Mouse (Mus musculus) embryo, embryonic 10 days (tissue): Measurements from ENCODE around the gene Synj1.
A peak's percentile ranks its signal among the peaks of the same experiment; 100 is the strongest.

ENCODE experiments used
- DNase-seq: peaks from one replicate; pipeline ENCODE4 v3.0.0-alpha.2; 2015; ENCODE audit warnings: low spot score

Gene Synj1

GRCm38 (mm10) chr16:91011021-91011683 lies at the start of gene Synj1:
TSS of gene Synj1 (minus strand) at chr16:91011308.
- peak; percentile 95 for DNase-seq

DNA sequence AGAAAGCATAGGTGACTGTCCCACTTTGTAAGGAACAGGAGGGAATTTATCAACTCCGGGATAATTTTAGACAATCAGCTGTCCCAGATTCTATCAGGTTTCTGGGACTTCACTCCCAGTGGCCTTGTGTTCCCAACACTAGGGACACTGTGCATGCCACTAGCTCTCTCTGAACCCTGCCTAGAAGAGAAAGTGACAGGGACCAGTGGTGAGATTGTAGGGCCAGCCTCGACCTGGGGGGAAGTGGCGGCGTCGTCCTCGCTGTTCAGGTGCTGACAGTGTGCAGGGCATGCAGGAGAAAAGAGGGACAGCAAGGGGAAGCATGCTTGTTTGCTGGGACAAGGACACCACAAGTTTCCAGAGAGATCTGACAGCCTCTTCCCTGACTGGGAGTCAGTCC lies 46.6 kb upstream of the Synj1 start:
- DNase-seq = no peak

- DNase-seq = no peak
Measured at GRCm38 (mm10) chr16:91057261-91057660, 46.2 kb upstream of the Synj1 start.

DNA sequence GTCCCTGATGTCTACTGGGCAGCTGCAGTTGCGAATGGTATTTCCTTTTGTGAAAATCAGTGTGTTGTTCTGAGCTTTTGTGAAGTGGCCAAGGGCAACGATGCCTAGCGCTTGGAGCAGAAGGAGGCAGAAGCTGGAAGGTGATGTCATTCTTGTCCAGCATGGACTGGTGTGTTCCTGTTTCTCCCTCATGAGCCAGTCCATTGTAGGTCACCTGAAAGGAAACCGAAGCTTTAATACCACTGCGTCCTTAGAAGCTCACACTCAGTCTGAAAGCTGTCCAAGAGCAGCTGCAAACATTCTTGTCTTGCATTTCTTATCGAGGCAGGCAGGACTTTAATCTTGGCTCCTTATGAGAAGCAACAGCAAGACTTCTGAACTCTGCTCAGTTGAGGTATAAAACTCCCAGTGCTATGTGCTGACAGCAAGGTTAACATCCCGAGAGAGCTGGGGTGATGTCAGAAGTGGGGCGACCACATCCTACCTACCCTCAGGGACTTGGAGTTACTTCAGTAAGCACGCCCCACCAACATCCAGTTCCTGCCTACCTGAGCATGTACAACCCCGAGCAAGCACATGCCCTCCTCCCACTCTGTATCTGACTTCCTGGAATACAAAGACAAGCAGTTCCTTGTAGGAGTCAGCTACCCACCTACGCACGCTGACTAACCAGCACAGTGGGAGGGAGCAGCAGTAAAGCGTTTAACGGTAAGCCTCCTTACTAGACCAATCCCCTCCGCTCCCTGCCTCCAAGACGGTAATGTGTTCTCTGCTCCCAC lies 45.1 kb upstream of the Synj1 start:
- no peak for DNase-seq

GRCm38 (mm10) chr16:91055150-91055549 lies 44.0 kb upstream of the Synj1 start:
- no peak for DNase-seq

DNA sequence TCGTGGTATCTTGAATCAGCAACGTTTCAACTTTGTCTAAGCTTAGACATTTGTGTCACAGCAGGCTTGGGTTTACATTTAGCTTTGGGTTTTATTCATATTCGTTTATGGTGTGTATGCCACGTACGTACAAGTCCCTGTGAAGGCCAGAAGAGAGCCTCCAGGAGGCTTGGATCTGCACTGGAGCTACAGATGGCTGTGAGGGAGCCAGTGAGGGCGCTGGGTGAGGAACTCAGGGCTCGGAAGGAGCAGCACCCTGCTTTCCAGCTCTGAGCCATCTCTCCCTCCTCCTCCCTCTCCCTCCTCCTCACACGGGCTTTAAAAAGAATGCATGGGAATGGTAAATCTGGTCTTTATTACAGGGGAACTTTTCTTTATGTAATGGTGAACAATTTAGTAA lies 42.5 kb upstream of the Synj1 start:
- DNase-seq = no peak

- peak; percentile 60 for DNase-seq
Measured at GRCm38 (mm10) chr16:91045511-91045910, 34.4 kb upstream of the Synj1 start.

GRCm38 (mm10) chr16:91044270-91045182 lies 33.4 kb upstream of the Synj1 start, which contains the start of gene Paxbp1:
TSS of gene Paxbp1 (minus strand) at chr16:91044543.
- peak; percentile 100 for DNase-seq

- peak; percentile 64 for DNase-seq
Measured at GRCm38 (mm10) chr16:91043461-91044248, 32.5 kb upstream of the Synj1 start.

DNA sequence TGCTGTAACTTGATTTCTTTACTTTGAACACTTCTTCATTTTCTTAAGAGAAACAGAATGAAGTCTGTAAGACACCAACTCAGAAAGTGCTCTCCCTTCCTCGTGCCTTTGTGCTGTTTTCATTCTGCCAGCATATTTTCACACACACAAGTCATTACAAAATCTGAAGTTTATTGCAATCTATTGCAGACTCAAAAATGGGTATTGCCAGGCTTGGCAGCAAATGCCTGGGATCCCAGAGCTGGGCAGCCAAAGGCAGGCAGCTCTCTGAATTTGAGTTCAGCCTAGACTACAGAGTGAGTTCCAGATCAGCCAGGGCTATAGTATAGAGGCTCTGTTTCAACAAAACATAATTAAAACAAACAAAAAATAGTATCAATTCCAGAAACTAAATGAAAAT lies 31.5 kb upstream of the Synj1 start:
- DNase-seq = no peak

- DNase-seq = no peak
Measured at GRCm38 (mm10) chr16:91035866-91036265, 24.8 kb upstream of the Synj1 start.

GRCm38 (mm10) chr16:91030751-91031150 lies 19.6 kb upstream of the Synj1 start:
- no peak for DNase-seq

DNA sequence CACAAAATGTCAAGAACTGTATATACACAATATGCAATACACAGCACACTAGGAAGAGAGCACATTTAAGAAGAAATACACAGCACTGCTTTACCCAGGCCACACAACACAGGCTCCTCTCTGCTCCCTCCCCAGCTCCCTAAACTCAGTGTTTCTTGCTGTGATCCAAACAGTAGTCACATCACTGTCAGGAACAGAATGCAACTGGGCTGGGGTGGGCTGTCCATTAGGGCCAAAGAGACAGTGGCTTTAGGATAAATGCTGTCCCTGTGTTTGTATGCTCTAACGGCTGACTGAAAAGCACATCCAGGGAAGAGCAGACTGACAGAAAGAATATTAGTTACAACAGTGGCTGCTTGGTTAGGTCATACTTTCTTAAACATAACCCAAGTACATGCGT lies 18.8 kb upstream of the Synj1 start:
- no peak for DNase-seq

GRCm38 (mm10) chr16:91029161-91029743 lies 18.1 kb upstream of the Synj1 start:
- DNase-seq = no peak

DNA sequence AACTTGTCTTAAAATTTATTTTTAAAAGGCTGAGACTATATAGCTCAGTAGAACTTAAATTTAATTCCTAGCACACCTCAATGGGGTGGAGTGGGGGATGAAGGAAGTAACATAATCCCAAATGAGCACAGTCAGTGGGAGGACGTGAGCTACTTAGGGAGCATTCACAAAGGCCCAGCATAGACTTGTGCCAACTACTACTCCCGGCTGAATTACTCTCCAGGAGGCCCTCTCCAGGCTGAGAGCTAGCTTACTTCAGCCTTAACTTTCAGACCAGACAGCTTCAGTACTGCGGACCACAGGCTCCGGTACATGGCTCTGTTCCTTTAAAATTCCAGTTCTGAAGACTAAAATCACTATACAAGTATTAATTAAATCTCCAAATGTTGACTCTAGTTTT lies 15.2 kb upstream of the Synj1 start:
- DNase-seq = no peak

DNA sequence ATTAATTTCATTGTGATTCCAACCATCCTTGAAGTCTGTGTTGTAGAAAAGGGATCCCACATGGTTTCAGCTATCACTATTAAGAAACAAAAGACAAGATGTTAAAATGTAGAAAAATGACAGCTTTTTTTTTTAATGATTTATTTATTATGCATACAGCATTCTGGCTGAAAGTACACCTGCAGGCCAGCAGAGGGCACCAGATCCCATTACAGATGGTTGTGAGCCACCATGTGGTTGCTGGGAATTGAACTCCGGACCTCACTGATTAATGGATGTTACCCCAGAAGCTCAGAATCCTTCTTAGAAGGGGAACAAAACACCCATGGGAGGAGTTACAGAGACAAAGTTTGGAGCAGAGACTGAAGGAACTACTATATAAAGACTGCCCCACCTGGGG lies 12.3 kb upstream of the Synj1 start:
- peak; percentile 33 for DNase-seq

GRCm38 (mm10) chr16:91020842-91021483 lies 9.9 kb upstream of the Synj1 start:
- DNase-seq = no peak

DNA sequence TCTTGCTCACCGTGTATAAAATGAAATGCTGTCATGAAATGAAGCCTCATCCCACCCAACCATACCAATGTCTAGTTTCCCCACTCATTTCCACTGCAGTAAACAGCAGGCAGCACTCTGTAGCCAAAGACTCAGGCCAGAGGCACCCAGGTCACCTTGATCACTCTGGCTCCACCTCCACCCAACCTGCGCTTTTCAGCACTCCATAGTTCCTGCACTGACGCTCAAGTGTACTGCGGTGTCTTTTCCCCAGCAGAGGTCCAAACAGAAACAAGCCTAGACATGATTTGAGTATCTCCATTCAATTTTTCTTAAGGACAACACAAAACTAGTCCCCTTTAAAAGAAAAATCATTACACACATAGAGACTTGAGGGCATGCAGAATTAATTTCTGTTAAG lies 8.4 kb upstream of the Synj1 start:
- no peak for DNase-seq

GRCm38 (mm10) chr16:91015761-91016160 lies 4.7 kb upstream of the Synj1 start:
- DNase-seq = no peak

DNA sequence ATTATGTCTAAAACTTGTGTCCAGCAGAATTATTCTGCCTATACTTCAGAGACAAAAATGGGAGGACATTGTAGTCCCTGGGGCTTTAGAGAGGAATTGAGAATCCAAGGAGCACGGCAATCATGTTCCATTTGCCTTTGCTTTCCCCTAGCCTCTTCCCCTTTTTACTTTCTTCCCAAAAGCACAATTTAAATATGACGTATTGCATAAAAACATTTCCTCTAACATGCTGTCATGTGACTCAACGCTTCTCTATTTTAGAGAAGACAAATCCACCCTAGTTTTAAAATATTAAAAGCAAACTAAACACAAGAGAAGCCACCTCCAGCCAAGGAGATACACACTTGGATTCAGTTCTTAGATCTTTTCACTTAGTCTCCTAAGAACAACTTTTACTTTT lies 739 bp upstream of the Synj1 start:
- no peak for DNase-seq

GRCm38 (mm10) chr16:91010581-91011020 lies 507 bp downstream of the Synj1 start:
- peak; percentile 36 for DNase-seq
